Mouse (Mus musculus): ENCODE measurements around the gene Vti1b. TPM values are rescaled to one million over a fixed set of nuclear protein-coding genes. Genes with fewer than 3 reads are reported as not detected.
"Not testable (repeated sequence)": the region's sequence is repeated elsewhere in the genome, so short reads cannot be mapped to it uniquely, and the experiment has no call there.

Gene Vti1b
- polyA plus RNA-seq (2016; fragmentation: Nextera tagmentation; extraction: Ambion mirVana): 113 and 115 TPM in 2 replicates

- under 1% methylated on average over 72 of the region's 73 CpGs for WGBS
- ATAC-seq (ENCODE audit: low FRiP score, low read depth): peak; percentile 98
- H3K4me3 ChIP-seq: peak within 1 kb of the TSS; percentile 96
- no peaks in the 10 kb centered on the region for H3K9me3 ChIP-seq
- peak within 1 kb of the TSS; percentile 83 for H3K9ac ChIP-seq (replicated peaks)
- H3K27ac ChIP-seq (replicated peaks): peak within 1 kb of the TSS; percentile 94
- peaks cover 10% of the 10 kb centered on the region for H3K4me1 ChIP-seq
- H3K27me3 ChIP-seq: no peaks in the 10 kb centered on the region
- H3K36me3 ChIP-seq: peaks cover 23% of the 10 kb centered on the region
- H3K4me2 ChIP-seq (replicated peaks): peak within 1 kb of the TSS; percentile 67
Observed at GRCm38 (mm10) chr12:79172019-79172941, at the start of gene Vti1b. Gene Vti1b (minus strand): TSS chr12:79172667.

- no peak overlapping the region for H3K9ac ChIP-seq (replicated peaks)
- no peak overlapping the region for H3K4me3 ChIP-seq
- WGBS: 75% methylated on average over 5 of the region's 5 CpGs
- no peak for ATAC-seq (ENCODE audit: low FRiP score, low read depth)
- H3K27ac ChIP-seq (replicated peaks): no peak overlapping the region
- H3K4me1 ChIP-seq: no peaks in the 10 kb centered on the region
- H3K36me3 ChIP-seq: no peaks in the 10 kb centered on the region
- H3K4me2 ChIP-seq (replicated peaks): no peak overlapping the region
- H3K27me3 ChIP-seq: no peaks in the 10 kb centered on the region
- H3K9me3 ChIP-seq: no peaks in the 10 kb centered on the region
Observed at GRCm38 (mm10) chr12:79217511-79217910, 45.0 kb upstream of the Vti1b start.

- Histone ChIP-seq H3K27me3 (no peaks in the 10 kb centered on the region), H3K27ac (replicated peaks) (no peak overlapping the region), H3K4me2 (replicated peaks) (no peak overlapping the region), H3K9me3 (no peaks in the 10 kb centered on the region), H3K36me3 (no peaks in the 10 kb centered on the region), H3K9ac (replicated peaks) (no peak overlapping the region), H3K4me1 (peaks cover 5% of the 10 kb centered on the region), H3K4me3 (no peak overlapping the region)
- WGBS: 87% methylated on average over 8 of the region's 8 CpGs
- ATAC-seq (ENCODE audit: low FRiP score, low read depth): no peak
Observed at GRCm38 (mm10) chr12:79211447-79211846, 39.0 kb upstream of the Vti1b start.

- Histone ChIP-seq H3K4me3 (peak within 1 kb of the TSS; percentile 44), H3K27ac (replicated peaks) (no peak within 1 kb of the TSS), H3K4me1 (peaks cover 5% of the 10 kb centered on the region), H3K27me3 (no peaks in the 10 kb centered on the region), H3K9ac (replicated peaks) (peak within 1 kb of the TSS; percentile 21; the same call in 1 of the 2 replicates), H3K36me3 (no peaks in the 10 kb centered on the region), H3K9me3 (no peaks in the 10 kb centered on the region), H3K4me2 (replicated peaks) (peak within 1 kb of the TSS; percentile 65)
- no peak; the same call in 1 of the 2 replicates for ATAC-seq (ENCODE audit: low FRiP score, low read depth)
- 6% methylated on average over 13 of the region's 13 CpGs for WGBS
Observed at GRCm38 (mm10) chr12:79208703-79209464, 36.4 kb upstream of the Vti1b start, which contains the start of gene Rdh12. Gene Rdh12 (plus strand): TSS chr12:79208914.

DNA sequence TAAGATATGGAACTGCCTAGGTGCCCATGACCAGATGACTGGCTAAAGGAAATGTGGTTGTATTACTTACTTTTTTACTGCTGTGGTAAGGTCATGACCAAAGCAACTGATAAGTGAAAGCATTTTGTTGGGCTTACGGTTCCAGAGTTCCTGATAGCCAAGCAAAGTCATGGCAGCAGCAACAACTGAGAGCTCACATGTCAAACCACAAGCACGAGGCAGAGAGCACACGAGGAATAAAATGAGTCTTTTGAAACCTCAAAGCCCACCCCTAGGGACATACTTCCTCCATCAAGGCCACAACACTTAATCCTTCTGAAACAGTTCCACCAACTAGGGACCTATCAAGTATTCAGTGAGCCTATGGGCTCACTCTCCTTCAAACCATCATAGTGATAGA lies 29.4 kb upstream of the Vti1b start:
- no peaks in the 10 kb centered on the region for H3K4me1 ChIP-seq
- ATAC-seq (ENCODE audit: low FRiP score, low read depth): no peak
- no peaks in the 10 kb centered on the region for H3K27me3 ChIP-seq
- H3K4me3 ChIP-seq: no peak overlapping the region
- H3K9me3 ChIP-seq: no peaks in the 10 kb centered on the region
- H3K9ac ChIP-seq (replicated peaks): no peak overlapping the region
- no peaks in the 10 kb centered on the region for H3K36me3 ChIP-seq
- WGBS: 73% methylated on average over 3 of the region's 3 CpGs
- no peak overlapping the region for H3K27ac ChIP-seq (replicated peaks)
- H3K4me2 ChIP-seq (replicated peaks): no peak overlapping the region

- no peaks in the 10 kb centered on the region for H3K27me3 ChIP-seq
- no peaks in the 10 kb centered on the region for H3K9me3 ChIP-seq
- H3K27ac ChIP-seq (replicated peaks): no peak overlapping the region
- no peaks in the 10 kb centered on the region for H3K4me1 ChIP-seq
- no peak overlapping the region for H3K4me3 ChIP-seq
- 87% methylated on average over 5 of the region's 5 CpGs for whole genome bisulfite sequencing
- no peak for ATAC-seq (ENCODE audit: low FRiP score, low read depth)
- no peak overlapping the region for H3K9ac ChIP-seq (replicated peaks)
- H3K36me3 ChIP-seq: no peaks in the 10 kb centered on the region
- H3K4me2 ChIP-seq (replicated peaks): no peak overlapping the region
Observed at GRCm38 (mm10) chr12:79197105-79197504, 24.6 kb upstream of the Vti1b start.

GRCm38 (mm10) chr12:79193441-79193840 lies 21.0 kb upstream of the Vti1b start:
- Histone ChIP-seq H3K4me2 (replicated peaks) (no peak overlapping the region), H3K36me3 (peaks cover under 1% of the 10 kb centered on the region; the same call in 1 of the 2 replicates), H3K9me3 (no peaks in the 10 kb centered on the region), H3K9ac (replicated peaks) (no peak overlapping the region), H3K4me1 (peaks cover 13% of the 10 kb centered on the region), H3K27me3 (no peaks in the 10 kb centered on the region), H3K27ac (replicated peaks) (no peak overlapping the region), H3K4me3 (no peak overlapping the region)
- 9% methylated on average over 3 of the region's 3 CpGs for WGBS
- ATAC-seq (ENCODE audit: low FRiP score, low read depth): no peak

DNA sequence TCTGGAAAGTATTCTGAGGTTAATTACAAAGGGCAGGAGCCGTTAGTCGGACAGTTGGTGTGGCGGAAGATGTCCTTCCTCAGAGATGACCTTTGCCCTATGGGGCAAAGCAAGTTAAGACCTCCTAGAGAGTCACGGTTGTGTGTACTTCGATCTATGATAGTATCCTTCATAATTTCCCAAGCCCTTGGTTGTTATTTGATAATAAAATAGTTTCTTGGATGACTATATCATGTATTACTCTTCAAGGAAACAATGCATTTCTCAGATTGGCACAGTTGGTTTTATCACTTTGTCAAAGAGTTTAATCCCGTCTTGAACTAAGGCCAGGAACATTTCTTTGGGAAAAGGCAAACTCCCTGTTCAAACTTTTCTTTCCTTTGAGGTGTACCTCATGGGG lies 19.7 kb upstream of the Vti1b start, which contains the start of gene Rdh11:
Rdh11 (minus strand) TSS at position 101 of the 400 bp plus-strand sequence.
- Histone ChIP-seq H3K27me3 (no peaks in the 10 kb centered on the region), H3K36me3 (peaks cover 13% of the 10 kb centered on the region), H3K4me1 (peaks cover 13% of the 10 kb centered on the region), H3K9ac (replicated peaks) (peak within 1 kb of the TSS; percentile 76), H3K4me3 (peak within 1 kb of the TSS; percentile 72), H3K4me2 (replicated peaks) (peak within 1 kb of the TSS; percentile 84), H3K27ac (replicated peaks) (peak within 1 kb of the TSS; percentile 54), H3K9me3 (no peaks in the 10 kb centered on the region)
- ATAC-seq (ENCODE audit: low FRiP score, low read depth): no peak
- WGBS: 66% methylated on average over 6 of the region's 6 CpGs

GRCm38 (mm10) chr12:79191701-79192100 lies 19.2 kb upstream of the Vti1b start:
- no peaks in the 10 kb centered on the region for H3K9me3 ChIP-seq
- peak; percentile 89 for ATAC-seq (ENCODE audit: low FRiP score, low read depth)
- H3K36me3 ChIP-seq: peaks cover 18% of the 10 kb centered on the region
- no peaks in the 10 kb centered on the region for H3K27me3 ChIP-seq
- peak overlapping the region; percentile 72 for H3K4me3 ChIP-seq
- H3K27ac ChIP-seq (replicated peaks): peak overlapping the region; percentile 54
- H3K9ac ChIP-seq (replicated peaks): peak overlapping the region; percentile 76
- 6% methylated on average over 14 of the region's 14 CpGs for WGBS
- H3K4me2 ChIP-seq (replicated peaks): peak overlapping the region; percentile 84
- H3K4me1 ChIP-seq: peaks cover 13% of the 10 kb centered on the region

- Histone ChIP-seq H3K4me1 (peaks cover 13% of the 10 kb centered on the region), H3K4me3 (peak overlapping the region; percentile 72), H3K9ac (replicated peaks) (peak overlapping the region; percentile 76), H3K4me2 (replicated peaks) (peak overlapping the region; percentile 84), H3K36me3 (peaks cover 24% of the 10 kb centered on the region), H3K27ac (replicated peaks) (peak overlapping the region; percentile 54), H3K27me3 (no peaks in the 10 kb centered on the region), H3K9me3 (no peaks in the 10 kb centered on the region)
- peak; percentile 91 for ATAC-seq (ENCODE audit: low FRiP score, low read depth)
- under 1% methylated on average over 18 of the region's 18 CpGs for WGBS
Observed at GRCm38 (mm10) chr12:79190931-79191673, 18.6 kb upstream of the Vti1b start.

DNA sequence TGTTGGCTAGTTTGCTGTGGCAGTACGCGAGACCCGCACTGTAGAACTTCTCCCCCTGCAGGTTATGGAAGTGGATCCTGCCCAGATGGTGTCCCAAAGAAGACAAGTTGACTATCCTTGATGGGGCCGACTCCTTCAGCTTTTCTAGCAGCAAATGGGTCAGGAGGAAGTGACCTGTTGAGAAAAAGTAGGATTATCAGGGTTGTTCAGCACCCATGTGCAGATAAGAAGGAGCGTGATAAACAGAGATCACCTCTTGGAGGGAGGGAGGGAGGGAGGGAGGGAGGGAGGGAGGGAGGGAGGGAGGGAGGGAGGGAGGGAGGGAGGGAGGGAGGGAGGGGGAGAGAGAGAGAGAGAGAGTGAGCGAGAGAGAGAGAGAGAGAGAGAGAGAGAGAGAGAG lies 12.7 kb upstream of the Vti1b start:
- H3K4me3 ChIP-seq; H3K4me2 ChIP-seq (replicated peaks); H3K27ac ChIP-seq (replicated peaks); H3K27me3 ChIP-seq; H3K4me1 ChIP-seq; H3K9me3 ChIP-seq; H3K9ac ChIP-seq (replicated peaks); ATAC-seq (ENCODE audit: low FRiP score, low read depth): not testable (repeated sequence)
- WGBS: 86% methylated on average over 5 of the region's 6 CpGs
- H3K36me3 ChIP-seq: peaks cover 70% of the 10 kb centered on the region
